Mouse (Mus musculus) heart, embryonic 13.5 days (tissue): ENCODE data around the gene Grb10. TPM values are rescaled to one million over a fixed set of nuclear protein-coding genes. Genes with fewer than 3 reads are reported as not detected.
A peak's percentile ranks its signal among the peaks of the same experiment; 100 is the strongest.

ENCODE experiments used
- ATAC-seq: fragments of 200-750 bp; cut with Nextera tagmentation; 2 replicates; pipeline ENCODE4 v1.8.0; 2017; ENCODE audit warnings: moderate TSS enrichment; ENCODE audit not compliant: insufficient number of reproducible peaks, low FRiP score, low TSS enrichment; ENCODE audit errors: extremely low read depth
- H3K27ac ChIP-seq: fragments of 300-500 bp; sonication (generic); replicated peaks from 2 replicates; pipeline ENCODE4 v1.5.1; 2015; ENCODE audit warnings: moderate library complexity, mild to moderate bottlenecking, inconsistent platforms
- H3K27me3 ChIP-seq: fragments of 300-500 bp; sonication (generic); replicated peaks from 2 replicates; pipeline ENCODE4 v1.6.1; 2015; ENCODE audit warnings: mild to moderate bottlenecking, inconsistent platforms
- H3K36me3 ChIP-seq: fragments of 300-500 bp; sonication (generic); 2 replicates; pipeline ENCODE4 v1.6.1; 2015; ENCODE audit warnings: mild to moderate bottlenecking, inconsistent platforms
- H3K4me1 ChIP-seq: fragments of 300-500 bp; sonication (generic); 2 replicates; pipeline ENCODE4 v1.6.1; 2015; ENCODE audit warnings: inconsistent platforms
- H3K4me2 ChIP-seq: fragments of 300-500 bp; sonication (generic); 2 replicates; pipeline ENCODE4 v1.6.1; 2015; ENCODE audit warnings: inconsistent platforms, mild to moderate bottlenecking, moderate library complexity
- H3K4me3 ChIP-seq: fragments of 300-500 bp; sonication (generic); 2 replicates; pipeline ENCODE4 v1.5.1; 2015; ENCODE audit warnings: moderate library complexity, mild to moderate bottlenecking, inconsistent platforms
- H3K9ac ChIP-seq: fragments of 300-500 bp; sonication (generic); 2 replicates; pipeline ENCODE4 v1.6.1; 2015; ENCODE audit warnings: inconsistent platforms, mild to moderate bottlenecking, moderate library complexity
- H3K9me3 ChIP-seq: fragments of 300-500 bp; sonication (generic); 2 replicates; pipeline ENCODE4 v1.6.1; 2016; ENCODE audit warnings: inconsistent platforms
- WGBS: fragments of 180-500 bp; shearing (Covaris S2); methylation state at CpG from one replicate; pipeline ENCODE4 v1.1.7; 2015; ENCODE audit warnings: mixed read lengths; 5-methylcytosine and 5-hydroxymethylcytosine counted together
- polyA plus RNA-seq: library from polyadenylated mRNA; unstranded; fragments of >200 nt; fragmentation: Nextera tagmentation; extraction: Ambion mirVana; gene quantifications from 2 replicates; pipeline ENCODE4 v1.2.1, GENCODE M21; 2015

The Grb10 gene
- polyA plus RNA-seq, 1 experiment from 2014 or later = 494 TPM

DNA sequence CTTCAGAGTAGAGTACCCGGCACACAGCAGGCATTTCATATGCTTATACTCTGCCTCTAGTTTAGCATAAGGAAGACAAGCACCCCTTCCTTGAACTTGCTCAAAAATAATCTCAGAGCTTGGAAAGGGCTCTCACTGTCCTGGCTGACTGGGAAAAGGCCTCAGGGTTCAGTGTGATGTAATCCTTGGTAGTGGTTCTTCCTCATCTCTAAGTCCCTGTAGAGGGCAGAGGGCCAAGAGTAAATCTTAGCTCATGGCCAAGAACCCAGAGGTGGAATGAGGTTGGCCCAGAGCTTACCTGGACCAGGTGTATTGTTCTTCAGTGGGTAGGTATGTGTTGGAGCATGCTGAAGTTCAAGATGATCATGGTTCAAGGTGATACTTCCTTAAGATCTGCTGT lies 43.1 kb downstream of the Grb10 start:
- Histone ChIP-seq H3K27me3 (no peaks in the 10 kb centered on the region), H3K4me3 (no peak overlapping the region), H3K9me3 (no peaks in the 10 kb centered on the region), H3K4me1 (peaks cover 92% of the 10 kb centered on the region), H3K27ac (peak overlapping the region; percentile 82), H3K9ac (no peak overlapping the region), H3K4me2 (no peak overlapping the region), H3K36me3 (peaks cover 21% of the 10 kb centered on the region; the same call in 1 of the 2 replicates)
- WGBS = 90% methylated on average over 1 of the region's 1 CpGs
- ATAC-seq = no peak

DNA sequence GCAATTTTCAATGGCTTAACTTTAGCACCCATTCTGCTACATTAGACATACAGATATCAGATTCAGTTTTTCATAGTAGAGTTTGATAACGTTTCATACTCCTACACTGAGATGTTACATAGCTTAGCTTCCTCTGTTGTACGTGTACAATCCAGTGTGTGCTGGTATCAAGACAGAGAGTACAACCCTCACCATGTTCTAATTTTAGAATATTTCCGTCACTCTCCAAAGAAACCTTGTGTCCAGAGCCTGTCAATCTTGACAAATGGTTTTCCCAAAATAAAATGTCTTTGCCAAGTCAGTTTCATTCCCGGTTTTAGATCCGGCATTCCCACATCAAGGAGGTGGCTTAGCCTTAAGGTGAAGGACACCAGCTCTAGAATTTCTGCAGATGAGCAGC lies 44.7 kb downstream of the Grb10 start:
- Histone ChIP-seq H3K9me3 (peaks cover 4% of the 10 kb centered on the region; the same call in 1 of the 2 replicates), H3K4me2 (peak overlapping the region; percentile 43), H3K9ac (peak overlapping the region; percentile 30; the same call in 1 of the 2 replicates), H3K27me3 (no peaks in the 10 kb centered on the region), H3K4me1 (peaks cover 83% of the 10 kb centered on the region), H3K27ac (peak overlapping the region; percentile 82), H3K36me3 (peaks cover 20% of the 10 kb centered on the region; the same call in 1 of the 2 replicates), H3K4me3 (no peak overlapping the region)
- WGBS = 31% methylated on average over 5 of the region's 5 CpGs
- no peak for ATAC-seq

DNA sequence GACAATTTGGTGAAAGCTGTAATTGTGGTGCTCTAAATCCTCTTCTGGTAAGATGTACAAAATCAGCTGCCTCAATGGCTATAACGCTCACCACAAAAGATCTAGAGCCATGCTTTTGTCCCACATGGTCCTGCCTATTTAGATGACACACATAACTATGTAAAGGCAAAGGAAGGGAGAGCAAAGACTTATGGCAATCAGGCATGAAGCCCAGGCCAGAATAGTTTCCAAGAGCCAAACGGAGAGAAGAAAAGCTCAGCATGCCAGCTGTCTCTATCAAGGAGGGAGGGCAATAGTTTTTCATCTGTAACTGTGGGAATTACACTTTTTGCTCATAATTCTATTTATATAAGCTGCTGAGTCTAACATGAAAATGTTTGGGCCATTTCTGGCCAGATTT lies 45.3 kb downstream of the Grb10 start:
- Histone ChIP-seq H3K4me2 (peak overlapping the region; percentile 43; the same call in 1 of the 2 replicates), H3K4me3 (no peak overlapping the region), H3K4me1 (peaks cover 79% of the 10 kb centered on the region), H3K36me3 (peaks cover 20% of the 10 kb centered on the region; the same call in 1 of the 2 replicates), H3K9ac (no peak overlapping the region), H3K27ac (peak overlapping the region; percentile 82), H3K27me3 (no peaks in the 10 kb centered on the region), H3K9me3 (peaks cover 4% of the 10 kb centered on the region; the same call in 1 of the 2 replicates)
- WGBS = 70% methylated on average over 2 of the region's 2 CpGs
- ATAC-seq = no peak

GRCm38 (mm10) chr11:11989850-11990249 lies 48.6 kb downstream of the Grb10 start:
- WGBS = 71% methylated on average over 4 of the region's 4 CpGs
- Histone ChIP-seq H3K4me2 (no peak overlapping the region), H3K9ac (no peak overlapping the region), H3K27me3 (no peaks in the 10 kb centered on the region), H3K27ac (peak overlapping the region; percentile 24; the same call in 1 of the 2 replicates), H3K9me3 (peaks cover 4% of the 10 kb centered on the region; the same call in 1 of the 2 replicates), H3K4me1 (peaks cover 56% of the 10 kb centered on the region), H3K4me3 (no peak overlapping the region), H3K36me3 (peaks cover 34% of the 10 kb centered on the region)
- ATAC-seq = no peak

DNA sequence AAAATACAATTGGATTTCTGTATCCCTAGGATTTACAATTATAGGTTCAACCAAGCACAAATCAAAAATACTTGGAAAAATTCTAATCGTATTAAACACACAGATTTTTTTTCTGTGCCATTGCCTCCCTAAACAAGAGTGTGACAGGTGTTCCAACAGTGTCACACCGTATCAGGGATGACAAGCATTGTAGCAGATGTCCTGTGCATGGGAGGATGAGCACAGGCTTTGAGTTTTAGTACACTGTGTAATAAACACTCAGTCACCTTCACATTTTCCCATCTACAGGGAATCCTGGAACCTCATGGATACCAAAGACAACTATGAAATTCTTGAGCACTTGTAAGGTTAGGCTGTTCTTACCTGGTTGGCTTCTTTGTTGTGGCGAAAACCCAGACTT lies 51.2 kb downstream of the Grb10 start:
- H3K4me1 ChIP-seq = peaks cover 37% of the 10 kb centered on the region
- no peak for ATAC-seq
- H3K27ac ChIP-seq = no peak overlapping the region
- no peak overlapping the region for H3K4me2 ChIP-seq
- H3K27me3 ChIP-seq = no peaks in the 10 kb centered on the region
- no peak overlapping the region for H3K4me3 ChIP-seq
- H3K9ac ChIP-seq = no peak overlapping the region
- H3K9me3 ChIP-seq = peaks cover 4% of the 10 kb centered on the region; the same call in 1 of the 2 replicates
- peaks cover 47% of the 10 kb centered on the region for H3K36me3 ChIP-seq
- WGBS = 91% methylated on average over 3 of the region's 3 CpGs

DNA sequence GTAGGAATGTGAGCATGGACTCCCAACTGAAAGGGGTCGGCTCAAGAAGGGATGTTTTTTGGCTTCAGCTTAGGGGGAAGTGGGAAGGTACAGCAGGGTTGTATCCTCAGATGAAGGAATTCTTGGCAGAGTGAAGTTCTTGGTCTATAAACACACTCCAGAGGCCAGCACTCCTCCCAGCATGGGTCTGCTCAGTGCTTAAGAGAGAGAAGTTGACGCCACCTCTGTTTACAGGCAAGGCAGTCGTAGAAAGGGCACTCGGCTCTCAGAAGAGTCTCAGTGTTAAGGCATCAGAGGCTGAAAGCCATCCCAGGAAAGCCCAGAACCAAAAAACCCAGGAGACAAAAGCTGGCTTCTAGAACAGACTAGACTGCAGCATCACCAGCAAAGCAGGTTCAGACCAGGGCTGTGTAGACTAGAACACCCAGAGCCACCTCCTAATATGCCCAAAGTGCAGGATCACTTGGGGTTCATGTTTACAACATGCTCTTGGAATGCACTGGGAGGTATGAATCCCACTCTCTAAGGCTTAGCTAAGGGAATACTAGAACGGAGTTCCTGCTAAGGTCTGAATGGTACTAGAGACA lies 59.8 kb downstream of the Grb10 start:
- Histone ChIP-seq H3K9me3 (no peaks in the 10 kb centered on the region), H3K27me3 (no peaks in the 10 kb centered on the region), H3K36me3 (peaks cover 32% of the 10 kb centered on the region), H3K4me2 (no peak overlapping the region), H3K4me3 (no peak overlapping the region), H3K27ac (no peak overlapping the region), H3K9ac (no peak overlapping the region), H3K4me1 (peaks cover 24% of the 10 kb centered on the region)
- 54% methylated on average over 5 of the region's 5 CpGs for whole genome bisulfite sequencing
- no peak for ATAC-seq

DNA sequence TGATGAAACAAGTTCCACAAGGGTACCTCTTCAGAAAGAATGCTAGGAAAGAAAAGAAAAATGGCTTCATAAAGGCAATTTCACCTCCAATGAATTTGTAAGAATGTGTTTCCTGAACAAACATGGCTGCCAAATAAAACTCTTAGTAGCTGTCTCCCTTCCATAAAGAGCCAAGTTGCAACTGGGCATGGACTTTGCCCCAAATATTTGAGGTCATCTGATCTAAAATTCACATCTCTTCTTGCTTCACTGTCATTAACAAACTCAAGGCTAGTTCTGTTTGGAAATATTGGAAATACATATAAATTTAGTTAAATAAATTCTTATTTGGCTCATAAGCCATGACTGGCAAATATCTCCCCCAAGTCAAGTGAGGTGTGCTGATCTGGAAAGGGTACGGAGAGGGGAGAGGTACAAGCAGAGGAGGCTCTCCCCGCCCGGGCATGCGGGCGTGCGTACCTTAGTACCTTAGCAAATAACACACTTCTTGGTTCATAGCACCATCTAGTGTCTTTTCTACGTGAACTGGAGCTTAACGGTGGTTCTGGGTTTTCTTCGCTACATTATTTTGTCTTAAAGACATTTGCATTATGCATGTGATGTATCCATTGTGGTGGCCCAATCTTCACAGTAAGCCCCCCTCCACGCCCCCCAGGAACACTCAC lies 63.8 kb downstream of the Grb10 start:
- Histone ChIP-seq H3K4me3 (no peak overlapping the region), H3K4me1 (peaks cover 39% of the 10 kb centered on the region), H3K27me3 (no peaks in the 10 kb centered on the region), H3K4me2 (peak overlapping the region; percentile 31; the same call in 1 of the 2 replicates), H3K27ac (peak overlapping the region; percentile 48; the same call in 1 of the 2 replicates), H3K9me3 (0 out of 2 replicates have a peak, but pooled peaks cover 7% of the 10 kb centered on the region), H3K36me3 (peaks cover 47% of the 10 kb centered on the region), H3K9ac (peak overlapping the region; percentile 47)
- 42% methylated on average over 10 of the region's 10 CpGs for WGBS
- no peak for ATAC-seq

DNA sequence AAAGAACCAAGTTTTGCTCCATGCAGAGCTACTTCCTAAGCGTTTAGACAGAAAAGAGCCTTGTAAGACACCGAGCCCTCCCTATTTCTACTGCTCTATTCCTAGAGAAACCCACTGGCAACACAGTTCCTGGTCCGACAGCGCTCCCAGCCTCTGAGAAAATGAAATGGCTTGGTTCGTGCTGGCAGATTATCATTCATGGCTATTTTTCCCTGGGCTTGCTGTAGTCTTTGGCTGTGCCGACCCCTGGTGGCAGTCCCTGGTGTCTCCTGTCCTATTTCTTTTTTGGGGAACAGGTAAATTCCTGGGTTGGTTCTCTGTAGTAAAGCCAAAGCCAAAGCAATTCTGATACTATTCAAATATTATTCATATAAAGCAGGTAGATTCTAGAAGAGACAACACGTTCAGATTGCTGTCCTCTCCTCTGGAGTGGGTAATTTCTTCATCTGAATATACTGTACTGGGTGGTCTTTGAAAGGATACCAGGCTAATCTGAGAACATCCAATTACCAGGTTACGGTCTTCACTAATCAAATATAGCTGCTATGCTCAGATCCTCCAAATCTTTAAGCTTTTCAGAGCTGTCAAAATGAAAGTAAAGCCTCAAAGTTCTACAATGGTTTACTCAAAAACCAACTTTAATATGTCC lies 65.0 kb downstream of the Grb10 start:
- Histone ChIP-seq H3K9me3 (0 out of 2 replicates have a peak, but pooled peaks cover 7% of the 10 kb centered on the region), H3K4me1 (peaks cover 43% of the 10 kb centered on the region), H3K4me3 (no peak overlapping the region), H3K27ac (peak overlapping the region; percentile 72), H3K4me2 (no peak overlapping the region), H3K9ac (peak overlapping the region; percentile 24; the same call in 1 of the 2 replicates), H3K27me3 (no peaks in the 10 kb centered on the region), H3K36me3 (peaks cover 59% of the 10 kb centered on the region)
- ATAC-seq = peak; percentile 40; the same call in 1 of the 2 replicates
- WGBS = 50% methylated on average over 8 of the region's 8 CpGs

DNA sequence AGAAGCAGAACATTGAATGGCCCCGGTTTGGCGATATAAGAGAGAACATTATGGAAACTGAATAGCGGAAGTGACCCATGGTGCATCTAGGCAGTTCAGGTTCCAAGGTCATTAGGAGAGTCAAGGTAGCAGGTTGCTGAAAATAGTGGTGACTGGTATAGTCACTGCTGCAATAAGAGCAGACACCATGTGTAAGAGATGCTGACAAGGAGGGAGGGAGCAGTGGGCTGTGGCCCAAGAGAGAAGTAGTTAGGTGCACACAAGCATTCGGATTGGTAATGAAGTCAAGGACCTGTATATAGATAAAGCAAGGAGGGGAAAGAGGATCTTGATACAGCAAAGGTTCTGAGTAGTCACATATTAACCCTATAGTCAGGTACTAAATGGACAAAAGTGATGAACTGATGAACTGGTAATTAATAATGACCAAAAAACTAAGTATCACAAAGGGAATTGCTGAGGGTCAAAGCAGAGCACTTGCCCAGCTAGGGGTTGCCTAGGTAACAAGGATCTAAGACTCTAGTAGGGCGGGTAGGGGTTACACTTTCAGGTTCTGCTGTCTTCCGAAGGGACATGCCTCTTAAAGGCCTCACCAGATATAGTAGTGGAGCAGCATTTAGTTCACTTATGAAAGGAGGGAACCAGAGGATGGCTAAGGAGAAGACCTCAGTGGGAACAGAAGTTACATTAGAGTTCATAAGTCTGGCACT lies 65.9 kb downstream of the Grb10 start:
- Histone ChIP-seq H3K36me3 (peaks cover 68% of the 10 kb centered on the region), H3K4me1 (peaks cover 51% of the 10 kb centered on the region), H3K27me3 (no peaks in the 10 kb centered on the region), H3K4me3 (no peak overlapping the region), H3K4me2 (no peak overlapping the region), H3K9me3 (0 out of 2 replicates have a peak, but pooled peaks cover 7% of the 10 kb centered on the region), H3K27ac (peak overlapping the region; percentile 72), H3K9ac (peak overlapping the region; percentile 11; the same call in 1 of the 2 replicates)
- 82% methylated on average over 6 of the region's 6 CpGs for WGBS
- ATAC-seq = no peak

- Histone ChIP-seq H3K9ac (peak overlapping the region; percentile 14; the same call in 1 of the 2 replicates), H3K27me3 (no peaks in the 10 kb centered on the region), H3K4me2 (no peak overlapping the region), H3K36me3 (peaks cover 81% of the 10 kb centered on the region), H3K4me1 (peaks cover 72% of the 10 kb centered on the region), H3K4me3 (no peak overlapping the region), H3K9me3 (0 out of 2 replicates have a peak, but pooled peaks cover 7% of the 10 kb centered on the region), H3K27ac (peak overlapping the region; percentile 39; the same call in 1 of the 2 replicates)
- WGBS = 88% methylated on average over 11 of the region's 11 CpGs
- ATAC-seq = no peak
Observed at GRCm38 (mm10) chr11:11970246-11970645, 68.2 kb downstream of the Grb10 start.
